Mouse (Mus musculus): ENCODE results near the gene Adk.

DNA sequence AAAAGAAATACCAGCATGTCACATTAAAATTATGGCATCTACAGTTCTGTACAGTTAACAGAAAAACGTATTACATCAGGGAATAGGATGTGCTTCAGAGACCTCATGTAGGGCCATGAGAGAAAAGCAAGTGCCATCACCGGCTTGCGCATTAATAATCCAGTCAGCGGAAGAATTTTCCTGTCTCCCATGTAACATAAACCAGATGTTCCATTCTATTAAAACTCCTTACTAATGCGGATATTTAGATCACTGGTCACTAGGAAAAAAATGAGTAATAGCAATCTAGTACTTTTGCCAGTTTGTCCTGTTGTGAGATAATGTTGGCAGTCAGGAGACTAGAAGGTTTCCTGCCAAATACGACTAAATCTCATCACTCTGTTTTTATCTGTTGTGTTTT is 139.6 kb downstream of the Adk start:
- TF ChIP-seq CTCF (IDR thresholded peaks at IDR 0.05; ENCODE audit: control insufficient read depth, insufficient read depth, insufficient read length): no peak
- TF ChIP-seq MYOG (IDR thresholded peaks at IDR 0.05; ENCODE audit: control insufficient read depth, extremely low read depth, insufficient read length): no peak
